8 mouse cellular contexts compared by ENCODE assay signal in the genomic region with DNA sequence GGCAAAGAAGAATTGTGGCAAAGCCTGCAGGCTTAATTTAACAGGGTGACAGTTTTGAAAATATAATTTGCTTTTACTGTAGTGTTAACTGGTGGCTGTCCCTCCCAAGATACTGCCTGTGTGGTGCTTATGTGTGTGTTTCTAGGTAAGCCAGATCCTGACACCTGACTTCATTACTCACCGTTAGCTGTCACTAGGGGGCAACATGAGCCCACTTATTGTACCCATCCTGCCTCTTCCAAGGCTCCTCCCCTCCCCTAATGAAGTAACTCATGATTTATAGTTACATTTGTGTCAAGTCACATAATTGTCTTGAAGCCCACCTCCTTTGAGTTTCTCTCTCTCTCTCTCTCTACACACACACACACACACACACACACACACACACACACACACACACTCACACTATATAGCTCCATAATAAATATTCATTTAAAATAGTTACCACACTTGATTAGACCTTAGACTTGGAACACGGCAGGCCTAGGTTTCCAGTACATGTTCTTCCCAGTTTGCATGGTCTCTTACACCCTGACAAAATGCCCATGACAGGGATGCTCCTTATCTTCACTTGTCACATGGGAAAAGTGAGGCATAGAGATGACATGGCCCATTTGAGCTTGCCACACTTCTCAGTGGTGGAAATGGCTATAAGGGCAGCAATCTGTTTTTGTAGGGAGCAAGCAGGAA.
DNase-seq lines count a peak whose midpoint lies in the region; ATAC-seq and TF ChIP-seq lines count a peak whose summit lies in the region.

No protein-coding gene starts in this region.

- no peak overlapping the region for H3K4me3 ChIP-seq in forebrain, embryonic 11.5 days (ENCODE audit: low read depth, low read length)
- no peak overlapping the region for H3K4me3 ChIP-seq in forebrain, embryonic 10.5 days
- H3K4me3 ChIP-seq in CH12.LX (replicated peaks in 1 of 3; ENCODE audit: low read depth in 2 of 3, low read length in 2 of 3, poor library complexity in 1 of 3) = no peak overlapping the region
- H3K4me3 ChIP-seq in forebrain, embryonic 14.5 days (ENCODE audit: low read depth, low read length) = no peak overlapping the region
- H3K4me3 ChIP-seq in limb, embryonic 12.5 days (replicated peaks) = no peak overlapping the region

- TF ChIP-seq EP300 in CH12.LX (IDR thresholded peaks at IDR 0.05; ENCODE audit: low read length) = no peak

- 46% methylated on average over 2 of the region's 2 CpGs for WGBS in forebrain, embryonic 11.5 days
- 42% methylated on average over 2 of the region's 2 CpGs for WGBS in forebrain, embryonic 10.5 days
- WGBS in forebrain, embryonic 14.5 days = 41% methylated on average over 2 of the region's 2 CpGs
- 44% methylated on average over 2 of the region's 2 CpGs for WGBS in limb, embryonic 12.5 days

- no peak overlapping the region for H3K4me2 ChIP-seq in forebrain, embryonic 11.5 days (ENCODE audit: low read depth, low read length, severe bottlenecking)
- no peak overlapping the region for H3K4me2 ChIP-seq in CH12.LX (ENCODE audit: insufficient read depth, low read depth, poor library complexity, severe bottlenecking)
- H3K4me2 ChIP-seq in forebrain, embryonic 14.5 days (ENCODE audit: low read length) = no peak overlapping the region
- H3K4me2 ChIP-seq in limb, embryonic 12.5 days = no peak overlapping the region

- TF ChIP-seq CTCF in CH12.LX (conservative IDR thresholded peaks at IDR 0.05 in 1 of 2, IDR thresholded peaks at IDR 0.05 in 1 of 2; ENCODE audit: low read depth in 2 of 2, low read length in 2 of 2) = peak in 1 of 2 experiments; percentile 44; a peak in 3 of 4 replicates

- ATAC-seq in forebrain, embryonic 11.5 days (replicated peaks; ENCODE audit: low FRiP score) = peak; percentile 76; the same call in 1 of the 2 replicates
- ATAC-seq in forebrain, embryonic 14.5 days = peak; percentile 86
- ATAC-seq in limb, embryonic 12.5 days (ENCODE audit: insufficient number of reproducible peaks, insufficient read depth, low FRiP score, low TSS enrichment, low read depth) = peak; percentile 47; the same call in 1 of the 2 replicates
- ATAC-seq in megakaryocyte-erythroid progenitor cell, adult 5-6 weeks (replicated peaks; ENCODE audit: low FRiP score, low TSS enrichment, poor library complexity, severe bottlenecking) = no peak

- no peaks in the 10 kb centered on the region for H3K27me3 ChIP-seq in forebrain, embryonic 11.5 days (ENCODE audit: control insufficient read depth, insufficient read depth, low read length)
- no peaks in the 10 kb centered on the region for H3K27me3 ChIP-seq in forebrain, embryonic 10.5 days (ENCODE audit: poor library complexity, severe bottlenecking)
- peaks cover 2% of the 10 kb centered on the region for H3K27me3 ChIP-seq in CH12.LX (replicated peaks)
- H3K27me3 ChIP-seq in forebrain, embryonic 14.5 days (replicated peaks; ENCODE audit: control insufficient read depth, insufficient read depth, low read length) = no peaks in the 10 kb centered on the region
- H3K27me3 ChIP-seq in limb, embryonic 12.5 days = 0 out of 2 replicates have a peak, but pooled peaks cover 5% of the 10 kb centered on the region

- peak; percentile 48 for TF ChIP-seq RAD21 in CH12.LX (IDR thresholded peaks at IDR 0.05; ENCODE audit: low read depth, low read length)

- dilution Hi-C loops in CH12.LX (cut with MboI; ENCODE audit: extremely low pct_ligation_motif_present, extremely low pct_unique_long_range_greater_than_20kb, low sequenced_read_pairs) = no loop called here

- H3K79me2 ChIP-seq in CH12.LX (replicated peaks; ENCODE audit: control insufficient read depth, extremely low read depth, insufficient read depth, poor library complexity, severe bottlenecking) = no peaks in the 10 kb centered on the region

- DNase-seq in forebrain, embryonic 11.5 days (ENCODE audit: low spot score) = no peak
- DNase-seq in forebrain, embryonic 10.5 days (ENCODE audit: extremely low spot score, low spot score) = no peak
- peak; percentile 51 for DNase-seq in CH12.LX (ENCODE audit: extremely low read depth)
- peak; percentile 81 for DNase-seq in forebrain, embryonic 14.5 days (ENCODE audit: low spot score)
- DNase-seq in right cerebral cortex, postnatal 4 days = peak; percentile 20
- no peak for DNase-seq in B cell, adult 2 months

- no peak overlapping the region for H3K9ac ChIP-seq in forebrain, embryonic 11.5 days (ENCODE audit: low read length)
- H3K9ac ChIP-seq in CH12.LX (ENCODE audit: insufficient read depth, low read depth) = no peak overlapping the region
- H3K9ac ChIP-seq in forebrain, embryonic 14.5 days (ENCODE audit: low read length) = no peak overlapping the region
- H3K9ac ChIP-seq in limb, embryonic 12.5 days (replicated peaks) = no peak overlapping the region

- H3K36me3 ChIP-seq in forebrain, embryonic 11.5 days (ENCODE audit: control insufficient read depth, insufficient read depth, low read length) = no peaks in the 10 kb centered on the region
- H3K36me3 ChIP-seq in forebrain, embryonic 10.5 days (replicated peaks) = no peaks in the 10 kb centered on the region
- no peaks in the 10 kb centered on the region for H3K36me3 ChIP-seq in CH12.LX (replicated peaks in 1 of 2; ENCODE audit: control insufficient read depth in 1 of 2, insufficient read depth in 1 of 2, low read length in 1 of 2)
- H3K36me3 ChIP-seq in forebrain, embryonic 14.5 days (ENCODE audit: control insufficient read depth, insufficient read depth, low read length) = no peaks in the 10 kb centered on the region
- H3K36me3 ChIP-seq in limb, embryonic 12.5 days = no peaks in the 10 kb centered on the region

- in situ Hi-C loops in CH12.LX (cut with MboI; ENCODE audit: low pct_ligation_motif_present, low pct_unique_long_range_greater_than_20kb, low sequenced_read_pairs) = no loop called here

- no peaks in the 10 kb centered on the region for H3K4me1 ChIP-seq in forebrain, embryonic 11.5 days (replicated peaks; ENCODE audit: control insufficient read depth, insufficient read depth, low read length)
- H3K4me1 ChIP-seq in forebrain, embryonic 10.5 days = no peaks in the 10 kb centered on the region
- peaks cover 0 to 2% of the 10 kb centered on the region in 2 experiments; a peak in 2 of 4 replicates for H3K4me1 ChIP-seq in CH12.LX (ENCODE audit: control insufficient read depth in 1 of 2, insufficient read depth in 2 of 2)
- no peaks in the 10 kb centered on the region for H3K4me1 ChIP-seq in forebrain, embryonic 14.5 days (ENCODE audit: control insufficient read depth, insufficient read depth, low read length)
- H3K4me1 ChIP-seq in limb, embryonic 12.5 days (replicated peaks) = no peaks in the 10 kb centered on the region

- no peaks in the 10 kb centered on the region for H3K9me3 ChIP-seq in forebrain, embryonic 11.5 days (ENCODE audit: control insufficient read depth, low read length)
- no peaks in the 10 kb centered on the region for H3K9me3 ChIP-seq in forebrain, embryonic 10.5 days
- no peaks in the 10 kb centered on the region for H3K9me3 ChIP-seq in CH12.LX (replicated peaks; ENCODE audit: low read length)
- no peaks in the 10 kb centered on the region for H3K9me3 ChIP-seq in forebrain, embryonic 14.5 days (replicated peaks; ENCODE audit: control insufficient read depth, low read length)
- no peaks in the 10 kb centered on the region for H3K9me3 ChIP-seq in limb, embryonic 12.5 days

- no peak for TF ChIP-seq POLR2A in CH12.LX (IDR thresholded peaks at IDR 0.05; ENCODE audit: low read depth, low read length)

- H3K27ac ChIP-seq in forebrain, embryonic 11.5 days (ENCODE audit: low read depth, low read length) = no peak overlapping the region
- H3K27ac ChIP-seq in forebrain, embryonic 10.5 days = no peak overlapping the region
- H3K27ac ChIP-seq in CH12.LX (ENCODE audit: insufficient read depth, low read depth) = no peak overlapping the region
- no peak overlapping the region for H3K27ac ChIP-seq in forebrain, embryonic 14.5 days (ENCODE audit: low read depth, low read length)
- no peak overlapping the region for H3K27ac ChIP-seq in limb, embryonic 12.5 days

TF ChIP-seq in CH12.LX, 34 proteins besides CTCF, POLR2A, EP300 and RAD21:
- no peak for TF ChIP-seq MAX (IDR thresholded peaks at IDR 0.05; ENCODE audit: low read length)
- no peak for TF ChIP-seq POLR2AphosphoS2 (IDR thresholded peaks at IDR 0.05; ENCODE audit: low read depth, low read length)
- no peak for TF ChIP-seq MXI1 (IDR thresholded peaks at IDR 0.05; ENCODE audit: low read depth, low read length)
- no peak for TF ChIP-seq UBTF (IDR thresholded peaks at IDR 0.05; ENCODE audit: low read depth, low read length)
- no peak for TF ChIP-seq TCF12 (IDR thresholded peaks at IDR 0.05; ENCODE audit: low read depth, low read length)
- no peak for TF ChIP-seq ETS1 (conservative IDR thresholded peaks at IDR 0.05; ENCODE audit: low read depth, low read length)
- TF ChIP-seq PAX5 (IDR thresholded peaks at IDR 0.05; ENCODE audit: low read length) = no peak
- TF ChIP-seq NRF1 (IDR thresholded peaks at IDR 0.05; ENCODE audit: low read depth, low read length) = no peak
- no peak for TF ChIP-seq KAT2A (IDR thresholded peaks at IDR 0.05; ENCODE audit: insufficient replicate concordance, low read length)
- no peak for TF ChIP-seq USF1 (IDR thresholded peaks at IDR 0.05; ENCODE audit: low read depth, low read length)
- no peak for TF ChIP-seq MEF2A (IDR thresholded peaks at IDR 0.05; ENCODE audit: borderline replicate concordance, low read depth, low read length)
- TF ChIP-seq SIN3A (IDR thresholded peaks at IDR 0.05; ENCODE audit: low read length) = no peak

Comparison
In these comparisons a context has a peak if more than half of its experiments do, and no peak if none do; other contexts are left out.
1. DNase-seq: peak in CH12.LX (single experiment), forebrain, embryonic 14.5 days (single experiment) and right cerebral cortex, postnatal 4 days (single experiment); none in forebrain, embryonic 11.5 days (single experiment), forebrain, embryonic 10.5 days (single experiment) and B cell, adult 2 months (0 of 2).